Mouse (Mus musculus) kidney, postnatal 10 days (tissue): ENCODE results near the gene Shank2.

Experiments
- DNase-seq: peaks from one replicate; pipeline ENCODE4 v3.0.0; 2021; ENCODE audit warnings: mixed read lengths

The Shank2 gene

DNA sequence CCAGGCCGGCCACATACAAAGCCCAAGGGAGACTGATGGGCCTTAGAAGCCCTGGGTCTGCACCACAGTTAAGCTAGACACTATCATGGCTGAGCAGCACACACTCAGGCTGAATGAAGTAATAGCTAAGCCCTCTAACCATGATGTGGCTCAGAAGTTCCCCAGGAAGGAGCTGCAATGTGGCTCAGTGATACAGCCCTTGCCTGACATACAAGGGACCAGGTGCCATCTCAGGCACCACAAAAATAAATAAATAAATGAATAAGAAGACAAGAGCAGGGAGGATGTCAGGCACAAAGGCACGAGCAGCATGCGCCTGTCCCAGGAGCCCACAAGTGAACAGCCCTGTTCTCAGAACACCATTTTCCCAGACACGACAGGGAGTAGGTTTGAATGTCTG, 440.2 kb downstream of the Shank2 start:
- no peak for DNase-seq

DNA sequence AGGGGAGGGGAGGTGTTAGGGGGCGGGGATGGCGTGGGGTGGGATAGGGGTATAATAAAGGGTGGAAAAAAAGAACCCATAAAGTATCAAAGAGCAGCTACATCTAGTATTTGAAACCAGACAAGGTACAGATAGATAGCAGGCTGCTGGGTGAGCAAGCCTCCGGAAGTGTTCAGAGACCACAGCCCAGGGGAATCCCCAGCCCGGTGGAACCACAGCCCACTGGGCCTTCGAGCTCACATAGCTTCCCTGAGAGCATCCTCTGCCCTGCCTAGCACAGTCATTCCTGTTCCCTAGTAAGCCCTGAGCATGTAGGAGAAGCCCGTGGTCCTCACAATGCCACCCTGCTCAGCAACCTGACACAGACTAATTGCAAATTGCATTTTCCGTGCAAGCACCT, 443.1 kb downstream of the Shank2 start:
- DNase-seq: no peak

DNA sequence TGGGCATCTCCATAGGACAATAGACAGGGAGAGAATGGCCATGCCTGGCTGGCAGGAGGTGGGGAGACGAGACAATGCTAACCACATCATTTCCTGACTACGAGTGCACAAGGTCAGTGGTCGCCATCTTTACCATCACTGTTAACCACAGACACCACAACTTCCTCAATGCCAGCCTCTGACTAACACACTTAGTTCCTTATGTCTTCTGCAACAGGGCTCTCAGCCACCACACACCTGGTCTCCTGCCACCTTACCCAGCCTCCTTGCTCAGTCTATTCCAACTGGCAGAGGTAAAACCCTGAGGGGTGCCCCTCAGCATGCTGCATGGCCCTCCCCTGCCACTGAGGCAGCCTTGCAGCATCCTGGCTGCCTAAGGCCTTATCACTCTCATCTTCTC, 445.4 kb downstream of the Shank2 start:
- no peak for DNase-seq

DNA sequence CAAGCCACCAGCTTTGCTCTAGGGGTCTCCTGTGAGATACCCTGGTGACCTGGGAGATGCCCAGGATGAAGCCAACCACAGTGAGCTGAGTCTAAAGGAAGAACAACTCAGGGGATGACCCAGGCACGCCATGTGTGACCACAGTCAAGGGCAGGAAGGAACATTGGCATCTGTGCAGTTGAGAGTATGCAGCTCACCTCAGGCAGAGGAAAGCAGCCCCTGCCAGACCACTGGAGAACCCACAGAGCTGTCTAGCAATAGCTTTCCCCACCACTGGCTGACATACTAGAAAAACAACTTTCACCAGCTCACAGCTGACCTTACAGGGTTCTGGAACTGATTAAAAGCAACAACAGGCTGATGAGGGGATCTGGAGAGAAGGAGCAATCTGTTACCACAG, 446.5 kb downstream of the Shank2 start:
- no peak for DNase-seq

DNA sequence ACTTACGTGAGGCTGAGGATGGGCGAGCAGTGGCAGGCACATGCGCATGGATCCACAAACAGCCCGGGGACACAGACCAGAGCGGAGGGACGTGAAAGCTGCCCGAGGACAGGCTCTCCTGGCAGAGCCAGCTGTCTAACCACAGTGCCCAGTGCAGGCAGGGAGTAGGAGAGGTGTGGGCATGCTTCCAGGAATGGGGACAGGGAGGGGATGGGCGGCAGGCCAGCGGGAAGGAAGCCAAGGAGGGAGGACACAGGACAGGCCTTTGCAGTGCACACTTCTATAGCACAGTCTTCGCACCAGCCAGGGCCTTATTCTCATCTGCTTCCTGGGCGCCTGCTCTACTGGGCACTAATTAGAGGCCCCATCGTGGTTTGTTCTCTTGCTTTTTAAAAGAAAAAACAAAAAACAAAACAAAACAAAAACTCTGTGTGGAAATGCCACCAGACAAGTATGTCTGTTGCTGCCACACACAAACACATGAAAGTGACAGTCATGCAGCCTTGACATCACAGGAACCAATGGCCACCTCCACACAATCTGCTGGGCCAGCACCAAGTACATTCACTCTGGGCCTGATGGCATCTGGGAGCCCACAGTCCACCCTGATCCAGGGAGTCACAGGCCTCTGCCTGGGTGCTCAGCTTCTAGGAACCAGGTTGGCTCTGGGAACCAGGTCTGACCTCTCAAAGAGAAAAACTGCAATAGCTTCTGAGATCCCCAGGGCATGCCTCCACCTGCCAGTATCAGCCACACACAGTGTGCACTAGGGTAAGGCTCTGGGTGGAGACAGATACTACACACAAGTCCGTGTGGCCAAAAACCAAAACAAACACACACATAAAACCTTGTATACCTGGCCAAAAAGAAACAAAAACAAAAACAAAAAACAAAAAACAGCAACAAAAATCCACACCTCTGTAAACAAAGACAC, 448.2 kb downstream of the Shank2 start:
- peak; percentile 81 for DNase-seq

DNA sequence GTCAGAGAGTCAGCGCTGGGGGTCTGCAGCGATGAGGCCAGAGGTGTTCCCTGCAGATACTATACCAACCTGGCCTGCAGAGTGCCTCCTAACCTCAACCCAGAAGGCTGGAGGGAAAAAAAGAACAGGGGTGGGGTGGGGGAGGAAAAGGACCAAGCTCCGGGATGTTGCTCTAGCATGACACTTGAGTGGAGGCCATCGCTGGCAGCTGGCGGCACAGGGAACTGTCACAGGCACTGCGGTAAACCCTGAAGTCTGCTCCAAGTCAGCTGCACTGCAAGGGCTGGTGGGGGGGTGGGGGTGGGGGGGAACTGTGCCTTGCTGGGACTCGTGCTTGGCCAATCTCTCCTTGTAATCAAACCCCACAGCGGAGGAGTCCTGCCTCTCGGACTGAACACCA, 448.9 kb downstream of the Shank2 start:
- no peak for DNase-seq

DNA sequence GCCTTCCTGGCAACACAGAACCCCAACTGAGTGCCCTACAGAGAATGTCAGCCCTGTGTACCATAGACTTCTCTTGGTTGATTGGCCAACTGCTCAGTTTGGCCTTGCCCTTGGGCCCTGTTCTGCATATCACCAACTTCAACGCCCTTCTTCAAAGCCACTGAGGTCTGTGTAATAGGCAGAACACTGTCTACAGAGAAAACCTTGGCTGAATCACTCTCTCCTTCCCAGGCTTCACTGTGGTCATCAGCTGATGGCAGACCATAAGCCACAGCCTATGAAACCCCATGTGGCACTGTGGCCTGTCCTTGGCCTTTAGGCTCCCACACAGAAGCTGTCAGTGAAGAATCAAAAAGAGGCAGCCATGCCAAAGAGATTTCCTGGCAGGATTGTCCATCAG, 457.2 kb downstream of the Shank2 start:
- DNase-seq: no peak

DNA sequence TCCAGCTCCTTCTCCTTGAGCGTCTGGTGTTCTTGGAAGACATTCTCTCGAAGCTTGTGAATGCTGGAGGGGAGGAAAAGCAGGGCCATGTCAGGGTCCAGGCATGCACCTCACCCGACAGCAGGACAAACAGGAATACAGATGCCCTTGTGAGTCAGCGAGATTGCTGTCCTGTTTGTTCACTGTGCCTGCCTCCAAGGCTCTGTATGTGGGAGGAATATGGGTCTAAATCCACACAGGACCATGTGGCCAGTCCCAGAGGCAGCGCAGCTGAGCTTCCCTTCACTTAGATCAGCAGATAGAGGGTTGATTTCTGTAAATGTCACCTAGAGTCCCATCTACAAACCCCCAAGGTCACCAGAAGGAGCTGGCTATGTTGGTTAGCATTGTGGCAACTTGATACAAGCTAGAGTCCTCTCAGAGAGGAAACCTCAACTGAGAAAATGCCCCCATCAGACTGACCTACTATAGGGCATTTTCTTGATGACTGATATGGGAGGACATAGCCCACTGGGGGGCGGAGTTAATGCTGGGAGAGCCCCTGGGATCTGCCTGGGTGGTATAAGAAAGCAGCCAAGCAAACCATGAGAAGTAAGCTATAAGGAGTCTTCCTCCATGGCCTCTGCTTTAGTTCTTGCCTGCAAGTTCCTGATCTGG, 459.6 kb downstream of the Shank2 start:
- no peak for DNase-seq

DNA sequence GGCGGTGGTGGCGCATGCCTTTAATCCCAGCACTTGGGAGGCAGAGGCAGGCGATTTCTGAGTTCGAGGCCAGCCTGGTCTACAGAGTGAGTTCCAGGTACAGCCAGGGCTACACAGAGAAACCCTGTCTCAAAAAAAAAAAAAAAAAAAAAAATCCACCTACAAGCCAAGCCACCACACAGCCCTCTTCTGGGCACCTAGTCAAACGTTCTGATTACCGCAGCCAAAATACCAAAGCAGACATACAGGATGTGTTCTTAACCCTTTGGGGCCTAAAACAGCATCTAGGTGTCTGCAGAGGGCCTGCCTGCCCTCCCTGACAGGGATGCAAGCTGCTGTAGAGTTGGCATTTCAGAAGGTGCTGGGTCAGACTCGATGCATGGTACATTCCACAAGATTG, 460.8 kb downstream of the Shank2 start:
- no peak for DNase-seq

DNA sequence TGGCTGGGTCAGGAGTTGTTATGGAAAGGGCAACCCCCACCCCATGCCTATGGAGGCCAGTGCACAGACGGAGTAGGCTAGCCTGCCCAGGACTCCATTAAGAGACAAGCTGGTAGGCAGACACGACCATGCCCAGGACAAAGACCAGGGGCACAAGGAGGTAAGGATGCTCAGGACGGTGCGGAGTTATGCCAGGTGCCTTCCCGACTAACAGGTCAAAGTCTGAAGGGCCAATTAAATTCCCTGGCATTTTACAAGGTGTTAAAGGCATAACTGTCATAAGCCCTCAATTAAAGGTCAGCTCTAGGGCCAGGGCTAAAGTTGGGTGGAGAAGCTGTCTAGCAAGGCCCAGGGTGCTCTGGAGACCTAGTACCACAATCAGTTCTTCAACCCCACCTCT, 467.0 kb downstream of the Shank2 start:
- no peak for DNase-seq

DNA sequence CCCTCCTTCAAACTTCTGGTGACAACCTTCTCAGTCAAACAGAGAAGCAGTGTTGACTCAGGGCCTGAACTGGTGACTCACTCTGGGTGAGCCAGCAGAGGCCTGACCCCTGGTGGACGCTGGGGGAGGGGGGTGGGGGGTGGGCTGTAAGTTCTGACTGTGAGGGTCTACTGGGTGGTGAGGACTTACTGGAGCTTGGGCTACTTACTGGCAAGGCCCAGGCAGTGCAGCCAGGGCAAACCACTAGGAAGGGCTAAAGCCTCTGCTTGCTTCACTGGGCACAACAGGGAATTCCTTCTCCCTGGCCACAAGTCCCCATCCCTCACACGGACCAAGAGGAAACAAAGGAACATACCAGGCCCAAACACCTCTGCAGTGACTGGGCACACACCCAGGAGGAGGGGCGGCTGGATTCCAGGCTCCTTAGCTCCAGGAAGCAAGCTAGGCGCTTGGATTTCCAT, 467.5 kb downstream of the Shank2 start:
- DNase-seq: peak; percentile 75

DNA sequence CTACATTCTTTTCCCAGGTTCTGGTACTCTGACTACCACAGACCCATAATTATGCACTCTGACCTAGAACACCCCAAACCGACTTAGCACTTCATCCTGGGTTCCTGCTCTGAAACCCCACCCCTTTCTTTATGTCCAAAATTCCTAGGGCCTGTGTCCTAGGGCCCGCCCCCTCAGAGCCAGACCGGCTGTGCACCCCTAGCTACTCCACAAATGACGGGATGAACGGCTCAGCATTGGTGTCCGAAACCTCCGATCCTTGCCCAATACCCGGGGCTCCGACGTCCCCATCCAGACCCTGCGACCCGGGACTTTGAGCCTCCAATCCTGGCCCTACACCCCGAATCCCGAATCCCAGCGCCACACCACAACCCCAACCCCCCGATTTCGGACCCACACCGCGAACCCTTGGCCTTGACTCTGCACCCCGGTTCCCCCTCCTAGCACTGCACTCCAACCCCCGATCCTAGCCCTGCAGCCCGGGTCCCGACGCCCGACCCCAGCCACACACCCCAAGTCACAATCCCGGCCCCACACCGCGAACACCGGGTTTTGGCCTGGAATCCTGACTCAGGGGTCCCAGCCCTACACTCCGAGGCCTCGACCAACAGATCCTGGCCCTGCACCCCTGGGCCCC, 468.3 kb downstream of the Shank2 start:
- peak; percentile 36 for DNase-seq

DNA sequence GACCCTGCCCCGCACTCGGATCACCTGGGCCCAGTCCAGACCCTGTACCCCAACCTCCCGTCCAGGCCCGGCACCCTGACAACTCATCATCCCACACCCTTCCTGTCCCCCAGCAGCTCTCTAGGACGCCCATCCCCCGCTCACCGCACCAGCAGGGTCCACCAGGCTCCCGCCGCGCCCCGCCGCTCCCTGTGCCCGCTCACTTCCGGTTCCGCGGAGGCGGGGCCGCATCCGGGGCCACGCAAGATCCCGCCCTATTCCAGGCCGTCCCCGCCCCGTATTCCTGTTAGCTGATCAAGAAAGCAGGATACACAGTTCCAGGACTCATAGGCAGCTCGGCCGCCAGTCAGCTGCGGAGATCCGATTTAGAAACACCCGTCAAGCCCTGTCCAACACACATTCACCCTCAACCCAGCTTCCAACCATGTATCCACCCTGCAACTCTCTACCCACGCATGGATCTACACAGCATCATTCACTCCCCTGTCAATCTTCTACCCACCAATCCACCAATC, 468.9 kb downstream of the Shank2 start, which contains the start of gene Cttn:
Gene Cttn, minus strand, starts transcription at position 465 of the 515 bp plus-strand sequence.
- peak; percentile 96 for DNase-seq

DNA sequence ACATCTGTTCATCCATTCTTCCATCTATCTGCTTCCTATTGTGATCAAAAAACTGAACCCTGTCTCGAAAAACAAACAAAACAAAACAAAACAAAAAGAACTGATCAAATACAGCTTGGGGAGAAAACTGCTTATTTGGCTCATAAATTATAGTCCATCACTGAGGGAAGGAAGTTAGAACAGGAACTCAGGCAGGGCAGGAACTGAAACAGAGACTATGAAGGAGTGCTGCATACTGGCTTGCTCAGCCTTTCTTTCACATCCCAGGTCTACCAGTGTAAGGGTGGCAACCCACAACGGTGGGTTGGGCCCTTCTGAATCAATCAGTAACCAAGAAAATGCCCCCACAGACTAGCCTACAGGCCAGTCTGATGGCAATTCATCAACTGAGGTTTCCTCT, 469.4 kb downstream of the Shank2 start:
- no peak for DNase-seq

DNA sequence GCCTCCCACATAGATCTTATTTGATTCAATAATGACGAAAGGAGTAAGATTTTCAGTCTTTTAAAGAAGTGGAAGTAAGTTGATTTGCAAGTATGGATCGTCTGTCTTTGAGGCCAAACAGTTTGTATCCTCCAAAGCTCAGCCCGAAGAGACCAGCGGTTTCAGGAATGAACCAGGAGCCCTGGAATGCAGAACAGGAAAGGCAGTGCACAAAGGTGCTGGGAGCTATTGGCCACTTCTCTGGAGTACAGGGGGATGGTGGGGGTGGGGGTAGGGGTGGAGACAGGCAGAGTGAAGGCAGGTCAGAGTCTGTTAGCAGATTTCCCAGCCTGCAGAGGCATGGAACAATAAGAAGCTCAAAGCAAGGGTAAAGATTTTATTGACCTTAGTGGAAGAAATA, 471.8 kb downstream of the Shank2 start:
- no peak for DNase-seq
